Mouse (Mus musculus) left cerebral cortex, postnatal 10 days (tissue): ENCODE results near the gene Abhd15. TPM values are rescaled to one million over a fixed set of nuclear protein-coding genes. Genes with fewer than 3 reads are reported as not detected.

ENCODE experiments used
- DNase-seq, 2 experiments: peaks; one replicate each; pipeline ENCODE4 v3.0.0; 2021 to 2022; ENCODE audit warnings: low spot score in 2 of 2, mixed read lengths in 1 of 2; ENCODE audit errors: extremely low spot score in 1 of 2
- intact Hi-C: fragments of 180-260 bp; cut with DNase I; formaldehyde crosslinking; loops from one replicate; pipeline ENCODE4 v1.15.1; 2025
- total RNA-seq, 2 experiments: library from RNA; stranded (reverse); gene quantifications; 2 replicates each; pipeline ENCODE4 v1.2.3; 2021

The Abhd15 gene
- total RNA-seq, 2 experiments from 2014 or later, result 0.85 to 1.7 TPM

GRCm38 (mm10) chr11:77529644-77530043 lies 14.7 kb downstream of the Abhd15 start:
- intact Hi-C loops, result no loop called here
- DNase-seq, result no peak

GRCm38 (mm10) chr11:77530862-77531261 lies 15.9 kb downstream of the Abhd15 start:
- no peak for DNase-seq
- intact Hi-C loops, result no loop called here

DNA sequence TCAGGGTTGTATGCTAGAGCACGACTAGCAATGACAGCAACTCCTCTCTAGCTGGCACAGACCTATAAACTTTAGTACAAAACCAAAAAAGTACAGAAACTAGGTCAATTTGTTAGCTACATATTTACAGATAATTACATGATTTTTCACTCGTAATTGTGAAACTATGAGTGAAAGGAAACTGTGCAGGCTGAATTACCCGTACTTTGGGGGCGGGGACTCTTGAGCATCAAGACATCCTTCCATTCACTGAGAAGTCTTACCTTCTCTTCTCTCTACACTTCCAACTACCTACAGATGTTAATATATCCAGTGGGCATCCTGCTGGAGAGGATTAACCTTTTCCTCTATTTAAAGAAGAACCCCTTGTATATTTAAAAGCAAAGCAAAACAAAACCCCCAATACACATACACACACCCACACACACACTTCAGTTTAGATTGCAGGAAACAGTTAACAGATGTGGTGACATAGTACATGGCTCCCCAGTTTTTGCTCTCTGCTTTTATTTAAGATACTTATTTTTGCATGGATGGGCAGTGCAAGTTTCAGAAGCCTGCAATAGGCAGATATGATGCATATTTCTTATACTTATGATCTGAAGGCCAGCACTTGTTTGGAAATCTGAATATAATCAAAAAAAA lies 17.4 kb downstream of the Abhd15 start:
- intact Hi-C loops, result no loop called here
- DNase-seq, result no peak

DNA sequence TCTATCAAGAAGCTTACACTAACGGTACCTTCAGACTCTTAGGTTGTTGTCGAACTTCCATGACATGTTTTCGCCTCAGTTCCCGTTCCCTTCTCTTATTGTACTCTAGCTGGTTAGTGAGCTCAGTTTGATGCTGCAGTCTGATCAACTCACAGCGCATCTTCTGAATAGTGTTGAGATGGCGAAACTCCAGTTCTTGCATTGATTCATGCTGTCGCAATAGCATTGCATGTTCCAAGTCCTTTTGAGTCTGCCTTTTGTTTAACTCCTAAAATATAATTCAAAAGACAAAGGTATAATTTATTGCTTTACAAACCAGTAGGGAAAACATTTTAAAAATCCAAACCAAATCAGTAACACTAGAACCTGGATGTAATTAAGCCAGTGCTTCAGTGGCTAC lies 30.3 kb downstream of the Abhd15 start:
- intact Hi-C loops, result no loop called here

DNA sequence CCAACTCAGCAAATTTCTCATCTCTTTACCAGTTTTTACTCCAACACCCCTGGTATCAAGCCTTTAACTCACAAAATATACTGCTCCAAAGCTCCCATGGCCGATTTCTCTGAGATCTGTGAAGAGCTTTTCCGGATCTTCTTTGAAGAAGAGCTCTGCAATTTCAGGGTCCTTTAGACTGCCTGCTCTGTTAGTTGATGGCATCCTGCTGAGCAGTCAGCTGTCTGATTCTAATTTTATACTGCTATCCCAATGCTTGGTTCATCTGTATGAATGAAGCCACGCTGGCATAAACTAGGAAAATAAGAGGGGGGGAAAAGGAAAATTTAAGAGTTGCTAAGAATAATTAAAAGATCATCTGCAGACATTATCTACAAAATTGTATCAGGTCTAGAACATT lies 70.3 kb downstream of the Abhd15 start:
- intact Hi-C loops, result loop anchor here (5.0 kb wide), 1 partner anchor 42 kb away; no protein-coding TSS in a partner anchor
- DNase-seq, result no peak

More for the DNA sequence above, 30.3 kb downstream of the Abhd15 start:
- no peak for DNase-seq

Other genes with a start within 250 kb of the Abhd15 start
- 10 to 100 TPM; 18.4 to 21.1 TPM for gene Coro6, start 52.7 kb upstream of the Abhd15 start, total RNA-seq
- 100 to 1,000 TPM; 149 to 152 TPM for gene Ankrd13b, start 25.4 kb upstream of the Abhd15 start, total RNA-seq
- 100 to 1,000 TPM; 138 to 142 TPM for gene Git1, start 21.6 kb upstream of the Abhd15 start, total RNA-seq
- gene Trp53i13, start 859 bp downstream of the Abhd15 start, total RNA-seq, result 1 to 10 TPM; 3.3 to 3.8 TPM
- gene Gm10392, start 4.1 kb downstream of the Abhd15 start, total RNA-seq, result not detected
- 100 to 1,000 TPM; 109 to 111 TPM for gene Taok1, start 92.7 kb downstream of the Abhd15 start, total RNA-seq
- gene Nufip2, start 171.0 kb downstream of the Abhd15 start, total RNA-seq, result 10 to 100 TPM; 74.9 to 80.8 TPM
- not detected for gene Cryba1, start 210.2 kb downstream of the Abhd15 start, total RNA-seq
- gene Myo18a, start 248.1 kb downstream of the Abhd15 start, total RNA-seq, result 100 to 1,000 TPM; 135 to 137 TPM